Mouse (Mus musculus) CD4-positive naive resting alpha-beta T cell, adult 76 days (primary cell): ENCODE measurements around the gene Olfr1152. TPM values are rescaled to one million over a fixed set of nuclear protein-coding genes. Genes with fewer than 3 reads are reported as not detected.

Experiments used
- total RNA-seq: library from RNA; stranded (reverse); gene quantifications from one replicate; pipeline ENCODE4 v1.2.4, GENCODE M21; 2023

Gene Olfr1152
- not detected for total RNA-seq

GRCm38 (mm10) chr2:87866192-87866591, at the start of gene Olfr1152:
TSS of gene Olfr1152 (plus strand) at chr2:87866492.

DNA sequence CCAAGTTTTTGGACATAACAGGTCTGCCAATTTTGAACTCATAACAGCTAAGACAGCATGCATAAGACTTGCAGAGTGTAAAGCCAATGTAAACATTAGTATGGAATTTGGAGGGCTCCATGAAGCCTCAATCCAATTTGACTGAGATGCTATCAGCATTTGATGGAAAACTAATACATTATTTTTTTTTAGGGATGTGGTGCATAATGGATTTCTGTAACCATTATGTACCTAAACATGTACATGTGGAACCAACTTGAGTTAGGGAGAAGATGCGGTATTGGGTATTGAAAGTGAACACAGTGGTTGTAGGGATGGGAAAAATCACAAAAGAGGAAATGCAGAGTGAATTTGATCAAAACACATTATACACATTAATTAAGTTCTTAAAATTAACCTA, 36.1 kb upstream of the Olfr1152 start, which contains the start of gene Olfr1148:
TSS of gene Olfr1148 (plus strand) at position 301 of the 400 bp plus-strand sequence.

GRCm38 (mm10) chr2:87843693-87844092, 22.6 kb upstream of the Olfr1152 start, which contains the start of gene Olfr1150-ps1:
TSS of gene Olfr1150-ps1 (plus strand) at chr2:87843993.

GRCm38 (mm10) chr2:87855562-87855961, 10.7 kb upstream of the Olfr1152 start, which contains the start of gene Olfr1151:
TSS of gene Olfr1151 (plus strand) at chr2:87855862.

GRCm38 (mm10) chr2:87894662-87895061, 28.4 kb downstream of the Olfr1152 start, which contains the start of gene Olfr1153:
TSS of gene Olfr1153 (plus strand) at chr2:87894962.

GRCm38 (mm10) chr2:87905066-87905465, 38.8 kb downstream of the Olfr1152 start, which contains the start of gene Olfr1154:
TSS of gene Olfr1154 (minus strand) at chr2:87905166.

Other genes starting within 250 kb of the Olfr1152 start
- gene Olfr1131, start 239.4 kb upstream of the Olfr1152 start, total RNA-seq = not detected
- not detected for gene Olfr1132, start 229.0 kb upstream of the Olfr1152 start, total RNA-seq
- gene Olfr1133, start 219.1 kb upstream of the Olfr1152 start, total RNA-seq = not detected
- gene Olfr1134, start 208.0 kb upstream of the Olfr1152 start, total RNA-seq = not detected
- not detected for gene Olfr1135, start 192.8 kb upstream of the Olfr1152 start, total RNA-seq
- gene Olfr1136, start 172.5 kb upstream of the Olfr1152 start, total RNA-seq = not detected
- not detected for gene Olfr1137, start 153.3 kb upstream of the Olfr1152 start, total RNA-seq
- not detected for gene Olfr1138, start 126.5 kb upstream of the Olfr1152 start, total RNA-seq
- gene Olfr1140, start 122.7 kb upstream of the Olfr1152 start, total RNA-seq = not detected
- gene Olfr1141, start 112.5 kb upstream of the Olfr1152 start, total RNA-seq = not detected
- not detected for gene Olfr152, start 87.0 kb upstream of the Olfr1152 start, total RNA-seq
- gene Olfr1143, start 65.9 kb upstream of the Olfr1152 start, total RNA-seq = not detected
- not detected for gene Olfr1145, start 56.7 kb upstream of the Olfr1152 start, total RNA-seq
- gene Olfr1148, start 36.0 kb upstream of the Olfr1152 start, total RNA-seq = not detected
- not detected for gene Olfr1150-ps1, start 22.5 kb upstream of the Olfr1152 start, total RNA-seq
- gene Olfr1151, start 10.6 kb upstream of the Olfr1152 start, total RNA-seq = not detected
- not detected for gene Olfr1153, start 28.5 kb downstream of the Olfr1152 start, total RNA-seq
- not detected for gene Olfr1154, start 38.7 kb downstream of the Olfr1152 start, total RNA-seq
- gene Olfr1155, start 78.6 kb downstream of the Olfr1152 start, total RNA-seq = not detected
- gene Olfr1156, start 86.6 kb downstream of the Olfr1152 start, total RNA-seq = not detected
- not detected for gene Olfr1157, start 101.8 kb downstream of the Olfr1152 start, total RNA-seq
- not detected for gene Olfr74, start 108.2 kb downstream of the Olfr1152 start, total RNA-seq
- gene Olfr1158, start 123.6 kb downstream of the Olfr1152 start, total RNA-seq = not detected
- gene Olfr1160, start 141.8 kb downstream of the Olfr1152 start, total RNA-seq = not detected
- gene Olfr1161, start 156.3 kb downstream of the Olfr1152 start, total RNA-seq = not detected
- gene Olfr73, start 171.2 kb downstream of the Olfr1152 start, total RNA-seq = not detected
- not detected for gene Olfr1162, start 184.6 kb downstream of the Olfr1152 start, total RNA-seq
- gene Olfr1163, start 205.3 kb downstream of the Olfr1152 start, total RNA-seq = not detected
- not detected for gene Olfr1164, start 227.5 kb downstream of the Olfr1152 start, total RNA-seq